Mouse (Mus musculus) E14TG2a.4 (cell line): ENCODE data around the gene Olfr130.

Experiments
- H3K27me3 ChIP-seq: 2 replicates; pipeline ENCODE4 v1.6.1; 2014; ENCODE audit warnings: low read length, control low read depth; ENCODE audit not compliant: insufficient read depth
- H3K36me3 ChIP-seq: 2 replicates; pipeline ENCODE4 v1.6.1; 2014; ENCODE audit warnings: low read length, control low read depth; ENCODE audit not compliant: insufficient read depth
- H3K4me1 ChIP-seq: replicated peaks from 2 replicates; pipeline ENCODE4 v1.6.1; 2014; ENCODE audit warnings: low read depth, low read length, control low read depth
- H3K4me3 ChIP-seq: replicated peaks from 2 replicates; pipeline ENCODE4 v1.5.1; 2014; ENCODE audit warnings: mild to moderate bottlenecking, low read length
- H3K9me3 ChIP-seq: 2 replicates; pipeline ENCODE4 v1.6.1; 2014; ENCODE audit warnings: low read length, control low read depth
- CTCF ChIP-seq: conservative IDR thresholded peaks from 2 replicates; pipeline ENCODE4 v1.5.1; 2014; ENCODE audit warnings: low read length
- NANOG ChIP-seq: IDR thresholded peaks from 2 replicates; pipeline ENCODE4 v1.6.1; 2014; ENCODE audit warnings: borderline replicate concordance, low read length, mixed read lengths
- POU5F1 ChIP-seq: IDR thresholded peaks from 2 replicates; pipeline ENCODE4 v1.6.1; 2014; ENCODE audit warnings: low read length, borderline replicate concordance

Gene Olfr130

GRCm38 (mm10) chr17:38063621-38064020 lies at the start of gene Olfr130:
Gene Olfr130 (plus strand): TSS chr17:38063921.
- H3K4me3 ChIP-seq, result no peak within 1 kb of the TSS
- H3K9me3 ChIP-seq, result no peaks in the 10 kb centered on the region
- TF ChIP-seq CTCF, result no peak
- no peak for TF ChIP-seq POU5F1
- no peak for TF ChIP-seq NANOG
- H3K4me1 ChIP-seq, result no peaks in the 10 kb centered on the region
- H3K27me3 ChIP-seq, result no peaks in the 10 kb centered on the region
- H3K36me3 ChIP-seq, result no peaks in the 10 kb centered on the region

DNA sequence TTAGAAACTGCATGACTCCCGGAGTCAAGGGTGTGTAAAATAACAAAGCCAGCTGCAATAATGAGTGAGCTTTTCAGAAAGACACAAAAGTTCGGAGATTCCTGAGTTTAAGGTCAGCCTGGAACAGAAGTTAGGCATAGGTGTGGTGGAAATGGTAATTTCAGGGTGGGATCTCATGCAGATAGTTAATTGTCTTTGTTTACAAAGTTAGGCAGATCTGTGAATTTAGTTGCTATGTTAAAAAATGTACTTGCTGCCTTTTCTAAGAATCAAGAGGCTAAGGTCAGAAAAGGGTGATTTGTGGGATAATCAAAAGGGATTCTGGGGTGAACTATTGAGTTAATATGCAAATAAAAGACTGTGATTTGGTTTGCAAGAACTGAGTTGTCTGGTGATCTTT lies 47.4 kb upstream of the Olfr130 start:
- TF ChIP-seq POU5F1, result no peak
- TF ChIP-seq NANOG, result peak; percentile 47; the same call in 1 of the 2 replicates
- TF ChIP-seq CTCF, result no peak
- no peak overlapping the region for H3K4me3 ChIP-seq
- H3K4me1 ChIP-seq, result peaks cover 43% of the 10 kb centered on the region
- H3K36me3 ChIP-seq, result peaks cover 31% of the 10 kb centered on the region
- H3K27me3 ChIP-seq, result no peaks in the 10 kb centered on the region
- no peaks in the 10 kb centered on the region for H3K9me3 ChIP-seq

GRCm38 (mm10) chr17:38026297-38026696 lies 37.4 kb upstream of the Olfr130 start:
- H3K4me1 ChIP-seq, result peaks cover 7% of the 10 kb centered on the region
- no peaks in the 10 kb centered on the region for H3K36me3 ChIP-seq
- TF ChIP-seq POU5F1, result no peak
- TF ChIP-seq CTCF, result peak; percentile 29
- no peak overlapping the region for H3K4me3 ChIP-seq
- H3K27me3 ChIP-seq, result no peaks in the 10 kb centered on the region
- H3K9me3 ChIP-seq, result peaks cover 7% of the 10 kb centered on the region; the same call in 1 of the 2 replicates

- Histone ChIP-seq H3K27me3 (no peaks in the 10 kb centered on the region), H3K4me1 (no peaks in the 10 kb centered on the region), H3K4me3 (no peak within 1 kb of the TSS), H3K9me3 (no peaks in the 10 kb centered on the region), H3K36me3 (no peaks in the 10 kb centered on the region)
- TF ChIP-seq CTCF, result no peak
- no peak for TF ChIP-seq NANOG
- no peak for TF ChIP-seq POU5F1
Measured at GRCm38 (mm10) chr17:38059979-38060378, 3.7 kb upstream of the Olfr130 start, which contains the start of gene Olfr129. Gene Olfr129 (minus strand): TSS chr17:38060079.

GRCm38 (mm10) chr17:38082364-38082763 lies 18.6 kb downstream of the Olfr130 start:
- Histone ChIP-seq H3K9me3 (no peaks in the 10 kb centered on the region), H3K4me3 (no peak overlapping the region), H3K4me1 (no peaks in the 10 kb centered on the region), H3K36me3 (no peaks in the 10 kb centered on the region), H3K27me3 (no peaks in the 10 kb centered on the region)
- no peak for TF ChIP-seq CTCF
- no peak for TF ChIP-seq NANOG
- no peak for TF ChIP-seq POU5F1

DNA sequence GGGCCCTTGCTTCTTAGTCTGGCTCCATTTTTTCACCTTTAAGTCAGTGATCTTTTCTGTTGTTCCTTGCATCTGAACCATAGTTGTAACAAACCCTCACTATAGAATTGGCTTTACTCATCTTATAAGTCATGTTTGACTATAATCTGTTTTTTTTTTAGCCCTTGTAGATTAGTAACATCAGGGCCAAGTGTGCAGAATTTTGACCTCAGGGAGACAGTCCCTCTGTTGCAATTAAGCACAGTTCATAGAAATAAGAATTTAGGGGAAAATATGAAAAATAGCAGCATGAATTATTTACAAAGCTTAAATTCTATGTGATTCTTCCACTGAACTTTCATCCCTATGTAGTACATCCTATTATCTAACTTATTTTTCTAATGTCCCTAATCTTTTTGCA lies 24.9 kb downstream of the Olfr130 start, which contains the start of gene Olfr131:
Olfr131 (minus strand) TSS at position 101 of the 400 bp plus-strand sequence.
- no peaks in the 10 kb centered on the region for H3K9me3 ChIP-seq
- TF ChIP-seq POU5F1 (no peak), CTCF (no peak), NANOG (no peak)
- no peak within 1 kb of the TSS for H3K4me3 ChIP-seq
- H3K36me3 ChIP-seq, result no peaks in the 10 kb centered on the region
- no peaks in the 10 kb centered on the region for H3K4me1 ChIP-seq
- H3K27me3 ChIP-seq, result no peaks in the 10 kb centered on the region
